Mouse (Mus musculus): Measurements from ENCODE around the gene Gm1043.

GRCm38 (mm10) chr5:37196196-37196595 is 111.0 kb downstream of the Gm1043 start:
- TF ChIP-seq MAFK (IDR thresholded peaks at IDR 0.05; ENCODE audit: insufficient read depth, low read depth, low read length), result no peak
- TF ChIP-seq HCFC1 (IDR thresholded peaks at IDR 0.05; ENCODE audit: borderline replicate concordance, insufficient read depth, low read length), result no peak
- no peak for TF ChIP-seq ZNF384 (IDR thresholded peaks at IDR 0.05; ENCODE audit: low read depth, low read length)
- TF ChIP-seq ZC3H11A (IDR thresholded peaks at IDR 0.05; ENCODE audit: borderline replicate concordance, low read depth, low read length), result no peak
- no peak for TF ChIP-seq CHD2 (IDR thresholded peaks at IDR 0.05; ENCODE audit: low read depth, low read length)
